Mouse (Mus musculus): ENCODE measurements around the gene Itgb1bp1. TPM values are rescaled to one million over a fixed set of nuclear protein-coding genes. Genes with fewer than 3 reads are reported as not detected.

Gene Itgb1bp1
- 52.6 and 54.2 TPM in 2 replicates for polyA plus RNA-seq (2015; fragmentation: Nextera tagmentation; extraction: Ambion mirVana)

GRCm38 (mm10) chr12:21286243-21286622 is at the start of gene Itgb1bp1:
TSS of gene Itgb1bp1 (minus strand) at chr12:21286284.
- Histone ChIP-seq H3K4me2 (replicated peaks) (peak within 1 kb of the TSS; percentile 84), H3K4me3 (replicated peaks) (peak within 1 kb of the TSS; percentile 89), H3K27ac (replicated peaks) (peak within 1 kb of the TSS; percentile 95), H3K36me3 (peaks cover 6% of the 10 kb centered on the region), H3K27me3 (no peaks in the 10 kb centered on the region), H3K9ac (peak within 1 kb of the TSS; percentile 90), H3K9me3 (replicated peaks) (no peaks in the 10 kb centered on the region), H3K4me1 (peaks cover 21% of the 10 kb centered on the region)
- 0% methylated on average over 28 of the region's 28 CpGs for WGBS
- peak; percentile 96 for ATAC-seq (ENCODE audit: insufficient number of reproducible peaks, low FRiP score, low TSS enrichment, low read depth)

GRCm38 (mm10) chr12:21335869-21336268 is 49.8 kb upstream of the Itgb1bp1 start:
- no peak overlapping the region for H3K27ac ChIP-seq (replicated peaks)
- 92% methylated on average over 7 of the region's 7 CpGs for WGBS
- H3K4me2 ChIP-seq (replicated peaks): no peak overlapping the region
- peaks cover 65% of the 10 kb centered on the region for H3K36me3 ChIP-seq
- no peaks in the 10 kb centered on the region for H3K27me3 ChIP-seq
- H3K4me1 ChIP-seq: no peaks in the 10 kb centered on the region
- no peaks in the 10 kb centered on the region for H3K9me3 ChIP-seq (replicated peaks)
- no peak for ATAC-seq (ENCODE audit: insufficient number of reproducible peaks, low FRiP score, low TSS enrichment, low read depth)
- no peak overlapping the region for H3K9ac ChIP-seq
- H3K4me3 ChIP-seq (replicated peaks): no peak overlapping the region

- Histone ChIP-seq H3K9me3 (replicated peaks) (no peaks in the 10 kb centered on the region), H3K4me1 (no peaks in the 10 kb centered on the region), H3K9ac (no peak overlapping the region), H3K27me3 (no peaks in the 10 kb centered on the region), H3K36me3 (peaks cover 68% of the 10 kb centered on the region), H3K27ac (replicated peaks) (no peak overlapping the region), H3K4me3 (replicated peaks) (no peak overlapping the region), H3K4me2 (replicated peaks) (no peak overlapping the region)
- ATAC-seq (ENCODE audit: insufficient number of reproducible peaks, low FRiP score, low TSS enrichment, low read depth): no peak
- 92% methylated on average over 5 of the region's 5 CpGs for WGBS
These were observed 47.7 kb upstream of the Itgb1bp1 start for GRCm38 (mm10) chr12:21333766-21334165.

GRCm38 (mm10) chr12:21333021-21333420 is 46.9 kb upstream of the Itgb1bp1 start:
- 91% methylated on average over 7 of the region's 7 CpGs for WGBS
- Histone ChIP-seq H3K27me3 (no peaks in the 10 kb centered on the region), H3K27ac (replicated peaks) (no peak overlapping the region), H3K4me2 (replicated peaks) (no peak overlapping the region), H3K4me3 (replicated peaks) (no peak overlapping the region), H3K9me3 (replicated peaks) (no peaks in the 10 kb centered on the region), H3K36me3 (peaks cover 74% of the 10 kb centered on the region), H3K9ac (no peak overlapping the region), H3K4me1 (no peaks in the 10 kb centered on the region)
- ATAC-seq (ENCODE audit: insufficient number of reproducible peaks, low FRiP score, low TSS enrichment, low read depth): no peak

GRCm38 (mm10) chr12:21331711-21332110 is 45.6 kb upstream of the Itgb1bp1 start:
- Histone ChIP-seq H3K4me3 (replicated peaks) (no peak overlapping the region), H3K9me3 (replicated peaks) (no peaks in the 10 kb centered on the region), H3K4me2 (replicated peaks) (no peak overlapping the region), H3K27ac (replicated peaks) (no peak overlapping the region), H3K27me3 (no peaks in the 10 kb centered on the region), H3K9ac (no peak overlapping the region), H3K36me3 (peaks cover 86% of the 10 kb centered on the region), H3K4me1 (no peaks in the 10 kb centered on the region)
- ATAC-seq (ENCODE audit: insufficient number of reproducible peaks, low FRiP score, low TSS enrichment, low read depth): no peak
- WGBS: 79% methylated on average over 6 of the region's 6 CpGs

- 85% methylated on average over 10 of the region's 10 CpGs for WGBS
- H3K36me3 ChIP-seq: peaks cover 85% of the 10 kb centered on the region
These were observed 45.0 kb upstream of the Itgb1bp1 start for GRCm38 (mm10) chr12:21330961-21331576.

GRCm38 (mm10) chr12:21329661-21330400 is 43.7 kb upstream of the Itgb1bp1 start:
- no peaks in the 10 kb centered on the region for H3K4me1 ChIP-seq
- no peak overlapping the region for H3K4me2 ChIP-seq (replicated peaks)
- no peak for ATAC-seq (ENCODE audit: insufficient number of reproducible peaks, low FRiP score, low TSS enrichment, low read depth)
- 85% methylated on average over 9 of the region's 9 CpGs for WGBS
- H3K27me3 ChIP-seq: no peaks in the 10 kb centered on the region
- H3K9me3 ChIP-seq (replicated peaks): no peaks in the 10 kb centered on the region
- H3K4me3 ChIP-seq (replicated peaks): no peak overlapping the region
- no peak overlapping the region for H3K27ac ChIP-seq (replicated peaks)
- H3K36me3 ChIP-seq: peaks cover 84% of the 10 kb centered on the region
- H3K9ac ChIP-seq: no peak overlapping the region

More at GRCm38 (mm10) chr12:21330961-21331576, 45.0 kb upstream of the Itgb1bp1 start:
- H3K4me1 ChIP-seq: no peaks in the 10 kb centered on the region
- H3K27ac ChIP-seq (replicated peaks): no peak overlapping the region
- no peaks in the 10 kb centered on the region for H3K9me3 ChIP-seq (replicated peaks)
- H3K4me2 ChIP-seq (replicated peaks): no peak overlapping the region
- ATAC-seq (ENCODE audit: insufficient number of reproducible peaks, low FRiP score, low TSS enrichment, low read depth): no peak
- no peak overlapping the region for H3K4me3 ChIP-seq (replicated peaks)
- H3K27me3 ChIP-seq: no peaks in the 10 kb centered on the region
- H3K9ac ChIP-seq: no peak overlapping the region

GRCm38 (mm10) chr12:21326325-21326724 is 40.2 kb upstream of the Itgb1bp1 start:
- WGBS: 89% methylated on average over 3 of the region's 3 CpGs
- no peaks in the 10 kb centered on the region for H3K9me3 ChIP-seq (replicated peaks)
- no peaks in the 10 kb centered on the region for H3K4me1 ChIP-seq
- no peak overlapping the region for H3K4me2 ChIP-seq (replicated peaks)
- H3K4me3 ChIP-seq (replicated peaks): no peak overlapping the region
- no peak for ATAC-seq (ENCODE audit: insufficient number of reproducible peaks, low FRiP score, low TSS enrichment, low read depth)
- H3K36me3 ChIP-seq: peaks cover 81% of the 10 kb centered on the region
- H3K27me3 ChIP-seq: no peaks in the 10 kb centered on the region
- no peak overlapping the region for H3K9ac ChIP-seq
- H3K27ac ChIP-seq (replicated peaks): no peak overlapping the region

GRCm38 (mm10) chr12:21325266-21325665 is 39.2 kb upstream of the Itgb1bp1 start:
- 91% methylated on average over 8 of the region's 8 CpGs for WGBS
- H3K36me3 ChIP-seq: peaks cover 78% of the 10 kb centered on the region

GRCm38 (mm10) chr12:21324101-21324500 is 38.0 kb upstream of the Itgb1bp1 start:
- Histone ChIP-seq H3K4me1 (no peaks in the 10 kb centered on the region), H3K4me3 (replicated peaks) (no peak overlapping the region), H3K36me3 (peaks cover 76% of the 10 kb centered on the region), H3K4me2 (replicated peaks) (no peak overlapping the region), H3K27ac (replicated peaks) (no peak overlapping the region), H3K9me3 (replicated peaks) (no peaks in the 10 kb centered on the region), H3K27me3 (no peaks in the 10 kb centered on the region), H3K9ac (no peak overlapping the region)
- ATAC-seq (ENCODE audit: insufficient number of reproducible peaks, low FRiP score, low TSS enrichment, low read depth): no peak
- WGBS: 81% methylated on average over 5 of the region's 5 CpGs

More at GRCm38 (mm10) chr12:21325266-21325665, 39.2 kb upstream of the Itgb1bp1 start:
- H3K9ac ChIP-seq: no peak overlapping the region
- no peak overlapping the region for H3K4me3 ChIP-seq (replicated peaks)
- no peak for ATAC-seq (ENCODE audit: insufficient number of reproducible peaks, low FRiP score, low TSS enrichment, low read depth)
- no peaks in the 10 kb centered on the region for H3K27me3 ChIP-seq
- H3K9me3 ChIP-seq (replicated peaks): no peaks in the 10 kb centered on the region
- H3K27ac ChIP-seq (replicated peaks): no peak overlapping the region
- no peak overlapping the region for H3K4me2 ChIP-seq (replicated peaks)
- H3K4me1 ChIP-seq: no peaks in the 10 kb centered on the region

- Histone ChIP-seq H3K36me3 (peaks cover 70% of the 10 kb centered on the region), H3K4me1 (no peaks in the 10 kb centered on the region), H3K9ac (no peak overlapping the region), H3K4me2 (replicated peaks) (no peak overlapping the region), H3K27me3 (no peaks in the 10 kb centered on the region), H3K4me3 (replicated peaks) (no peak overlapping the region), H3K27ac (replicated peaks) (no peak overlapping the region), H3K9me3 (replicated peaks) (no peaks in the 10 kb centered on the region)
- WGBS: 89% methylated on average over 9 of the region's 9 CpGs
- ATAC-seq (ENCODE audit: insufficient number of reproducible peaks, low FRiP score, low TSS enrichment, low read depth): no peak
These were observed 36.8 kb upstream of the Itgb1bp1 start for GRCm38 (mm10) chr12:21322856-21323255.
